Mouse (Mus musculus): ENCODE data around the gene Lgals8.

Gene Lgals8

GRCm38 (mm10) chr13:12439586-12439985, 25.2 kb downstream of the Lgals8 start:
- Histone ChIP-seq H3K36me3 (ENCODE audit: control insufficient read depth, insufficient read depth, low read length, poor library complexity, severe bottlenecking) (peaks cover 36% of the 10 kb centered on the region), H3K27me3 (ENCODE audit: control insufficient read depth, insufficient read depth, low read length, poor library complexity, severe bottlenecking) (no peaks in the 10 kb centered on the region)
- DNase-seq (ENCODE audit: low read depth, low spot score): no peak

DNA sequence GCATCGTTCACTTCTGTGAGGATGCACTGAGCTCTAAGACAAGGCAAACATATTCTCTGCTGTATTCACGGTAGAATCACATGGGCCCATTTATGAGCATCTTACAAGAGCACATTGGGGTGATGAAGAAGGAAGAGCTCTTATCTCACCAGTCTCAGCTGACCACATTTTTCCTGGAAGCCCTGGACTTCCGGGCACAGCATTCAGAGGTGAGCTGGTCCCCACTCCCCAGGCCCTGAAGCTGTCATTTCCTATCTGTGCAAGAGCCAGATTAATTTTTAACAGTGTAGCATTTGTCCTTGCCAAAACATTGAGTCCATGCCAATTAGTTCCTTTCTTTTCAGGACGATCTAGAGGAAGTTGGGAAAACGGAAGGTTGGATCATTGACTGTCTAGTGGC, 30.9 kb downstream of the Lgals8 start:
- H3K27me3 ChIP-seq (ENCODE audit: control insufficient read depth, insufficient read depth, low read length, poor library complexity, severe bottlenecking): no peaks in the 10 kb centered on the region
- H3K36me3 ChIP-seq (ENCODE audit: control insufficient read depth, insufficient read depth, low read length, poor library complexity, severe bottlenecking): peaks cover 27% of the 10 kb centered on the region
- no peak for DNase-seq (ENCODE audit: low read depth, low spot score)

GRCm38 (mm10) chr13:12428556-12428955, 36.2 kb downstream of the Lgals8 start:
- H3K36me3 ChIP-seq (ENCODE audit: control insufficient read depth, insufficient read depth, low read length, poor library complexity, severe bottlenecking): peaks cover 25% of the 10 kb centered on the region
- DNase-seq (ENCODE audit: low read depth, low spot score): no peak
- no peaks in the 10 kb centered on the region for H3K27me3 ChIP-seq (ENCODE audit: control insufficient read depth, insufficient read depth, low read length, poor library complexity, severe bottlenecking)

DNA sequence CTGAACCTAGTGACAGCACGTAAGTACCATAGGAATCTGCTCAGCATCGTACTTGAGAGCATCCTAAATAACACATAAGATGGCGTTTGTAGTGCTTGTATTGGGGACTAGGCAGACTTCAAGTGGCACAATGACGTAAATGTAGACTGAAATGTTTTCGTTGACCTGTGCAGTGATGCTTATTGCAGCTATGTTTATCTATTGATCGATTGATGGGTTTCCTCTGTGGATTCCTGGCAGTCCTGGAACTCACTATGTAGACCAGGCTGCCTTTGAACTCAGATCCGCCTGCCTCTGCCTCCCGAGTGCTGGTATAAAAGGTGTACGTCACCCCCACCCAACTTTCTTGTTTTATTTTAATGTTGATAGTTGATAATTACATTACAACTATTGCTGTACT, 44.1 kb downstream of the Lgals8 start:
- H3K36me3 ChIP-seq (ENCODE audit: control insufficient read depth, insufficient read depth, low read length, poor library complexity, severe bottlenecking): peaks cover 33% of the 10 kb centered on the region
- no peaks in the 10 kb centered on the region for H3K27me3 ChIP-seq (ENCODE audit: control insufficient read depth, insufficient read depth, low read length, poor library complexity, severe bottlenecking)
- DNase-seq (ENCODE audit: low read depth, low spot score): no peak

- peak; percentile 69 for DNase-seq (ENCODE audit: low read depth, low spot score)
- Histone ChIP-seq H3K27me3 (ENCODE audit: control insufficient read depth, insufficient read depth, low read length, poor library complexity, severe bottlenecking) (no peaks in the 10 kb centered on the region; the same call in 1 of the 2 replicates), H3K36me3 (ENCODE audit: control insufficient read depth, insufficient read depth, low read length, poor library complexity, severe bottlenecking) (peaks cover 22% of the 10 kb centered on the region)
Observed at GRCm38 (mm10) chr13:12412016-12412415, 52.7 kb downstream of the Lgals8 start.

- Histone ChIP-seq H3K27me3 (ENCODE audit: control insufficient read depth, insufficient read depth, low read length, poor library complexity, severe bottlenecking) (no peaks in the 10 kb centered on the region; the same call in 1 of the 2 replicates), H3K36me3 (ENCODE audit: control insufficient read depth, insufficient read depth, low read length, poor library complexity, severe bottlenecking) (peaks cover 25% of the 10 kb centered on the region)
- no peak for DNase-seq (ENCODE audit: low read depth, low spot score)
Observed at GRCm38 (mm10) chr13:12408343-12409066, 56.2 kb downstream of the Lgals8 start.

- no peak for DNase-seq (ENCODE audit: low read depth, low spot score)
Observed at GRCm38 (mm10) chr13:12395571-12395970, 69.2 kb downstream of the Lgals8 start.

DNA sequence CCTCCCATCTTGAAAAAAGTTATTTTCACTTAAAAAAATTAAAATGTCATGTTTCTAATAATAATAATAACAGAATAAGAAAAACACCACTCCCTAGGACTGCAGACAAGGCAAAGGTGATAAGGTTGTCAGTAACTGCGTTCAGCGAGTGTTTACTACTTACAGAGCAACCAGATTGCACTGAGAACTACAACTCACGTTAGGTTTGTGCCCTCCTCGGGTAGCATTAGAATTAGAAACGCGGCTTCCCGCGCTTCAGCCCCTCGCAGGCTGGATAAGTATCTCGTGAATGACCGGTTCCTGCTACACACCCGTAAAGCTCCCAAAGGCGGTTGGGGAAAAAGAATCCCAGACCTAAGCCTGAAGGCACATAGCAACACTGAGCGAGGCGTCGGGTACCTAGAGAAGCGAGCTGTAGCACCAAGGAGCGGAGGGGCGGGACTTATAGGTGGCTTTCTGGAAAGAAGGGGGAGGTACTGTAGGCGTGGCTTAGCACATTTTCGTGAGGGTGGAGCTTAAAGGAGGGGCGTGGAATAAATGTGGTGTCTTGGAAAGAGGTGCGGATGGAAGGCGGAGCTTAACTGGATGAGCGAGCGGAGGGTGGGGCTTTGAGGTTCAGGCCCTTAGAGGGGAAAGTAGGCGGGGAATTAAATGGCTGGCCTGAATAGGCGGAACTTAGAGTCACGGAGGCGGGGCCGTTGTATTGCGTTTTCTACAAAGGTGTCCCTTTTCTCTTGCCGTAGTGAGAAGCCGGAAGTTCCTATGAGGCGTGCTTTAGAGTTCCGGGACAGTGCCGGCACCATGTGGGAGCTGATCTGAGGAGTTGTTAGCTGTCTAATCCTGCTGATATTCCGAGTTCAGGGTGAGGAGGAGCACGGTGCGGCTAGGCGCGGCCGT, 69.9 kb downstream of the Lgals8 start, which contains the start of gene Heatr1:
Gene Heatr1 (plus strand): TSS at position 419 of the 897 bp plus-strand sequence.
- H3K27me3 ChIP-seq (ENCODE audit: control insufficient read depth, insufficient read depth, low read length, poor library complexity, severe bottlenecking): no peaks in the 10 kb centered on the region
- peak; percentile 98 for DNase-seq (ENCODE audit: low read depth, low spot score)
- H3K36me3 ChIP-seq (ENCODE audit: control insufficient read depth, insufficient read depth, low read length, poor library complexity, severe bottlenecking): peaks cover 11% of the 10 kb centered on the region

More at GRCm38 (mm10) chr13:12395571-12395970, 69.2 kb downstream of the Lgals8 start:
- Histone ChIP-seq H3K36me3 (ENCODE audit: control insufficient read depth, insufficient read depth, low read length, poor library complexity, severe bottlenecking) (peaks cover 11% of the 10 kb centered on the region), H3K27me3 (ENCODE audit: control insufficient read depth, insufficient read depth, low read length, poor library complexity, severe bottlenecking) (no peaks in the 10 kb centered on the region)
